Mouse (Mus musculus) embryonic fibroblast, embryonic 13.5 days (primary cell): ENCODE measurements around the gene Scgb1b30.

Experiments used
- CTCF ChIP-seq: IDR thresholded peaks from 2 replicates; pipeline ENCODE4 v1.5.1; 2011; ENCODE audit warnings: mild to moderate bottlenecking, control low read depth, low read length, moderate library complexity, borderline replicate concordance; ENCODE audit not compliant: insufficient read depth
- POLR2A ChIP-seq: IDR thresholded peaks from 2 replicates; pipeline ENCODE4 v1.6.1; 2011; ENCODE audit warnings: low read depth, mild to moderate bottlenecking, control low read depth, low read length, moderate library complexity

GRCm38 (mm10) chr7:34134336-34134735, 39.1 kb downstream of the Scgb1b30 start:
- 0 out of 2 replicates have a peak, but pooled peaks have one; percentile 11 for TF ChIP-seq POLR2A
- no peak for TF ChIP-seq CTCF
